Mouse (Mus musculus): ENCODE measurements around the gene Xylb.
A peak's percentile ranks its signal among the peaks of the same experiment; 100 is the strongest.
"Not testable (repeated sequence)": the region's sequence is repeated elsewhere in the genome, so short reads cannot be mapped to it uniquely, and the experiment has no call there.

The Xylb gene

GRCm38 (mm10) chr9:119340909-119341816 lies 16.0 kb upstream of the Xylb start, which contains the start of gene Myd88:
Myd88 (minus strand) TSS chr9:119341411.
- DNase-seq = peak; percentile 98 to 99

- peak; percentile 36 to 60 for DNase-seq
These were observed 14.5 kb upstream of the Xylb start for GRCm38 (mm10) chr9:119342728-119343127.

GRCm38 (mm10) chr9:119346376-119346775 lies 10.8 kb upstream of the Xylb start:
- no peak for DNase-seq

GRCm38 (mm10) chr9:119350531-119350930 lies 6.7 kb upstream of the Xylb start:
- DNase-seq = peak; percentile 44 to 62

- peak; percentile 59 to 86 for DNase-seq
These were observed 6.1 kb upstream of the Xylb start for GRCm38 (mm10) chr9:119350947-119351705.

GRCm38 (mm10) chr9:119352060-119352459 lies 5.1 kb upstream of the Xylb start:
- peak; percentile 89 to 92 for DNase-seq

GRCm38 (mm10) chr9:119353926-119354325 lies 3.3 kb upstream of the Xylb start:
- DNase-seq = peak; percentile 55 to 76

- no peak for DNase-seq
These were observed 1.2 kb upstream of the Xylb start for GRCm38 (mm10) chr9:119355943-119356342.

- DNase-seq = peak; percentile 75 to 90
These were observed 863 bp downstream of the Xylb start for GRCm38 (mm10) chr9:119358058-119358429.

GRCm38 (mm10) chr9:119361416-119361815 lies 4.2 kb downstream of the Xylb start:
- no peak for DNase-seq

- DNase-seq = no peak
These were observed 6.0 kb downstream of the Xylb start for GRCm38 (mm10) chr9:119363229-119363628.

- DNase-seq = no peak
These were observed 8.1 kb downstream of the Xylb start, which contains the start of gene Slc22a14 for GRCm38 (mm10) chr9:119365284-119365683. Slc22a14 (minus strand) TSS chr9:119365553.

- DNase-seq = peak; percentile 50 to 61
These were observed 11.2 kb downstream of the Xylb start for GRCm38 (mm10) chr9:119368367-119368766.

GRCm38 (mm10) chr9:119370770-119371169 lies 13.6 kb downstream of the Xylb start:
- DNase-seq = not testable (repeated sequence)

GRCm38 (mm10) chr9:119371251-119371650 lies 14.1 kb downstream of the Xylb start:
- no peak for DNase-seq

GRCm38 (mm10) chr9:119375008-119375407 lies 17.8 kb downstream of the Xylb start:
- DNase-seq = no peak

GRCm38 (mm10) chr9:119375556-119375955 lies 18.4 kb downstream of the Xylb start:
- no peak for DNase-seq

- no peak for DNase-seq
These were observed 21.1 kb downstream of the Xylb start for GRCm38 (mm10) chr9:119378231-119378630.

- no peak for DNase-seq
These were observed 25.4 kb downstream of the Xylb start for GRCm38 (mm10) chr9:119382603-119383002.

GRCm38 (mm10) chr9:119388956-119389355 lies 31.8 kb downstream of the Xylb start:
- DNase-seq = peak in 1 of 2 experiments; percentile 49

GRCm38 (mm10) chr9:119390214-119390613 lies 33.0 kb downstream of the Xylb start:
- no peak for DNase-seq

- no peak for DNase-seq
These were observed 37.6 kb downstream of the Xylb start for GRCm38 (mm10) chr9:119394808-119395207.

- no peak for DNase-seq
These were observed 44.2 kb downstream of the Xylb start for GRCm38 (mm10) chr9:119401351-119401750.

- DNase-seq = peak; percentile 98 to 99
These were observed 44.6 kb downstream of the Xylb start, which contains the start of gene Acvr2b for GRCm38 (mm10) chr9:119401801-119402214. Acvr2b (plus strand) TSS chr9:119402118.
